Mouse (Mus musculus) liver, postnatal 0 days (tissue): ENCODE measurements around the gene Supt3.

Experiments used
- CTCF ChIP-seq: sonication (generic); IDR thresholded peaks from 2 replicates; pipeline ENCODE4 v1.5.1; 2016; ENCODE audit warnings: antibody characterized with exemption, low read depth
- EP300 ChIP-seq: IDR thresholded peaks from 2 replicates; pipeline ENCODE4 v1.6.1; 2016; ENCODE audit warnings: antibody characterized with exemption, low read depth, mild to moderate bottlenecking

- TF ChIP-seq CTCF (no peak), EP300 (no peak)
These were observed 6.2 kb downstream of the Supt3 start for GRCm38 (mm10) chr17:44783143-44783542.
